Mouse (Mus musculus) heart, postnatal 0 days (tissue): ENCODE results near the gene Atxn1. TPM values are rescaled to one million over a fixed set of nuclear protein-coding genes. Genes with fewer than 3 reads are reported as not detected.

Experiments
- ATAC-seq: fragments of 200-750 bp; cut with Nextera tagmentation; 2 replicates; pipeline ENCODE4 v1.8.0; 2017; ENCODE audit warnings: low read depth, moderate number of reproducible peaks, moderate library complexity; ENCODE audit not compliant: insufficient read depth
- DNase-seq: peaks from one replicate; pipeline ENCODE4 v3.0.0-alpha.2; 2016; ENCODE audit warnings: low spot score
- H3K27ac ChIP-seq: fragments of 300-500 bp; sonication (generic); 2 replicates; pipeline ENCODE4 v1.5.1; 2014; ENCODE audit warnings: low read depth, mild to moderate bottlenecking
- H3K27me3 ChIP-seq: fragments of 300-500 bp; sonication (generic); 2 replicates; pipeline ENCODE4 v1.6.1; 2014; ENCODE audit warnings: low read length, mixed read lengths; ENCODE audit not compliant: control insufficient read depth, insufficient read depth
- H3K36me3 ChIP-seq: fragments of 300-500 bp; sonication (generic); replicated peaks from 2 replicates; pipeline ENCODE4 v1.6.1; 2014; ENCODE audit warnings: low read length, mixed read lengths; ENCODE audit not compliant: control insufficient read depth, insufficient read depth
- H3K4me1 ChIP-seq: fragments of 300-500 bp; sonication (generic); 2 replicates; pipeline ENCODE4 v1.6.1; 2014; ENCODE audit warnings: antibody characterized with exemption; ENCODE audit not compliant: control insufficient read depth, insufficient read depth
- H3K4me2 ChIP-seq: fragments of 300-500 bp; sonication (generic); 2 replicates; pipeline ENCODE4 v1.6.1; 2014; ENCODE audit warnings: low read depth, mild to moderate bottlenecking, low read length, moderate library complexity
- H3K4me3 ChIP-seq: fragments of 300-500 bp; sonication (generic); 2 replicates; pipeline ENCODE4 v1.5.1; 2014; ENCODE audit warnings: low read depth, low read length
- H3K9ac ChIP-seq: fragments of 300-500 bp; sonication (generic); replicated peaks from 2 replicates; pipeline ENCODE4 v1.6.1; 2014; ENCODE audit warnings: low read depth, low read length, mixed read lengths
- H3K9me3 ChIP-seq: fragments of 300-500 bp; sonication (generic); replicated peaks from 2 replicates; pipeline ENCODE4 v1.6.1; 2016; ENCODE audit warnings: low read length; ENCODE audit not compliant: control insufficient read depth
- CTCF ChIP-seq: IDR thresholded peaks from 2 replicates; pipeline ENCODE4 v1.5.1; 2016; ENCODE audit warnings: antibody characterized with exemption, control low read depth, low read depth
- EP300 ChIP-seq: IDR thresholded peaks from 2 replicates; pipeline ENCODE4 v1.6.1; 2016; ENCODE audit warnings: antibody characterized with exemption, low read depth
- WGBS: fragments of 180-500 bp; shearing (Covaris S2); extraction: QIAGEN DNeasy Blood & Tissue Kit; methylation state at CpG from one replicate; pipeline ENCODE4 v1.1.7; 2014; 5-methylcytosine and 5-hydroxymethylcytosine counted together
- polyA plus RNA-seq: library from polyadenylated mRNA; unstranded; fragments of >200 nt; fragmentation: Nextera tagmentation; extraction: Ambion mirVana; gene quantifications from 2 replicates; pipeline ENCODE4 v1.2.1, GENCODE M21; 2015
- total RNA-seq: library from RNA; depleted of rRNA; stranded (reverse); fragments of >200 nt; gene quantifications from 2 replicates; pipeline ENCODE4 v1.2.3, GENCODE M21; 2014; ENCODE audit warnings: low replicate concordance

Atxn1 gene
- total and polyA plus RNA-seq, 2 experiments from 2014 or later = 10.3 to 15.0 TPM

DNA sequence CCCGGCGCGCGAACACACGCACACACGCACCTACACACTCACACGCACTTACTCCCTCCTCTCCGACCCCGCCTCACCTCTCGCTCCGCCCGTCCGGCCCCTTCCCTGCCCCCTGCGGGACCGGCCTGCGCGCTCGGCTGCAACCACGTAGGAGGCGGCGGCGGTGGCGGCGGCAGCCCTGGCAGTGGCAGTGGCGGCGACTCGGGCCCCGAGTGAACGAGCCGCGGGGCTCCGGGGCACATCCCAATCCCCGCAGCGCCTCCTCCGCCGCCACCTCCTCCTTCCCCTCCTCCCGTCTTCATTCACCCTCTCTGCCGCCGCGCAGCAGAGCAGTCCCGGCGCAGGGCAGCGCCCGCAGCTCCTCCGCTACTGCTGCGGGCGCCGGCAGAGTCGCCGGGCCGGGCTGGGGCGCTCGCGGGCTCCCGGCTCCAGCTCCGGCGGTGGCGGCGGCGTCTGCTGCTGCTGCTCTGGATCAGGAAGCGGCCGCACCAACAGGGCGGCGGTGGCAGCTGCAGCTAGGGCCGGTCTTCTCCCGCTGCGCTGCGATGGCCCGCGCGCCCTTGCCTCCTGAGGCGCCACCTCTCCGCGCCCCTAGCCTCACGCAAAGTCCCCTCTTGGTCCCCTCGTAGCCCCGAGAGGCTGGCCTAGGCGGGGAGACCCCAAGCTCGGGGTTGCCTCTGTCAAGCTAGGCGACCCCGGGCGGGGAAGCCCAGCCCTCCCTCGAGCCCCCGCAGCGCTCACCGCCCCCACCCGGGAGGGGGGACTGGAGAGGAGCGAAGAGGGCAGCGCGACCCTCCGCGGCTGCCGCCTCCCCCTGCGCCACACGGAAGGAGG lies 1.1 kb downstream of the Atxn1 start:
- Histone ChIP-seq H3K9ac (peak overlapping the region; percentile 87), H3K27me3 (no peaks in the 10 kb centered on the region), H3K4me2 (peak overlapping the region; percentile 95), H3K9me3 (no peaks in the 10 kb centered on the region), H3K4me1 (peaks cover 32% of the 10 kb centered on the region), H3K4me3 (peak overlapping the region; percentile 69), H3K27ac (peak overlapping the region; percentile 92), H3K36me3 (no peaks in the 10 kb centered on the region)
- under 1% methylated on average over 74 of the region's 95 CpGs for WGBS
- ATAC-seq = peak; percentile 57
- peak; percentile 72 for DNase-seq
- TF ChIP-seq EP300 (no peak), CTCF (0 out of 2 replicates have a peak, but pooled peaks have one; percentile 13)

DNA sequence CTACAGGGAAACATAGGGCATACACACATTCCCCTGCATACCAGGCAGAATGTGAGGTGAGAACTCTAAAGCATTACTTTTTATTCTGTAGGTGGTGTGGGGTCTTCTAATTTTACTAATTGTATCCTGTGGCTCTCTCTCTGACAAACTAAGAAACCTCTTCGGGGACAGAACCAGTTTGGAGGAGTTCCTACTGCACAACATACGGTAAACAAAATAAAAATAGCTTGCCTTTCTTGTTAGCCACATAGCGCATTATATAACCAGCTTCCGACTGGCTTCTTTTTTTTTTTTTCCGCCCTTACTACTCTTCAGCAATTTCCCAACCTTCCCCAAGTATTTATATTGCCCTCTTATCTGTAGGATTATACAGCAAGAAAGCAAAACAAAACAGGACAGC lies 2.0 kb downstream of the Atxn1 start:
- Histone ChIP-seq H3K27ac (peak overlapping the region; percentile 92), H3K9me3 (no peaks in the 10 kb centered on the region), H3K36me3 (no peaks in the 10 kb centered on the region), H3K4me3 (peak overlapping the region; percentile 69), H3K9ac (peak overlapping the region; percentile 87), H3K4me2 (peak overlapping the region; percentile 95), H3K27me3 (no peaks in the 10 kb centered on the region), H3K4me1 (peaks cover 32% of the 10 kb centered on the region)
- no peak for ATAC-seq
- TF ChIP-seq CTCF (no peak), EP300 (no peak)
- WGBS = 6% methylated on average over 5 of the region's 5 CpGs
- DNase-seq = peak; percentile 24

DNA sequence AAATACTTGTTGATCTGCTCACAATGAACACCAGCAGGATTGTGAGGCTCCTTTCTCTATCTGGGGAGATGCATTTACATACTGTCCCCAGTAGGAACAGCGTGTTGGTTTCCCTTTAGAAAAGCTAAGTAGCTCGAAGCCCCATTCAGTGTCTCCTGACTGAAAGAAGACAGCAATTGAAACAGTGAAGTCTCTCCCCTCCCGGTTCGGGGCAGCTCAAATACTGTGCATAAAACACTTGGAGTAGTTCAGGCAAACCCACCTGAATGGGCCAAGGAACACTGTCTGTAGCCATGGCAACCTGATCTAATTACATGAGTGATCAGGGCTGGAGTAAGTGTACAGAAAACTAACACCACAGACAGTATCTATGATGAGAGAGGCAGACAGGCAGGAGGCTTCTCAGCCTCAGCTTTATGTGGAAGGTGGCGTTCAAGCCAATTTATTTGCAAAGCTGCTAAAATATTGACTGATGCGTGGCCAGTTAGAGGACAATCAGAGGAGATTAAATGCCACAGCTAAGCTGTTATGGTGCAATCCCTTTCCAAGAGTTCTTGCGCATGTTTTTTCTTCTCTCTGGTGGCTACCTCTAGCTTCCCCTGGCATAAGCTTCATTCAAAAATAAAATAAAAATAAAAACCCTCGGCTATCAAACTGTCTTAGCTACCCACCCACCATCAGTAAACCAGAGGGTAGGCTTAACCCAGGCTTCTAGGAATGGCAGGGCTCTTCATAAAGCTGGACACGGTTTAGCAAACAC lies 2.8 kb downstream of the Atxn1 start:
- H3K27ac ChIP-seq = 0 out of 2 replicates have a peak overlapping the region, but pooled peaks have one; percentile 92
- no peaks in the 10 kb centered on the region for H3K36me3 ChIP-seq
- H3K4me3 ChIP-seq = peak overlapping the region; percentile 69
- ATAC-seq = no peak
- no peak for DNase-seq
- H3K9ac ChIP-seq = no peak overlapping the region
- H3K4me1 ChIP-seq = peaks cover 32% of the 10 kb centered on the region
- H3K9me3 ChIP-seq = no peaks in the 10 kb centered on the region
- peak overlapping the region; percentile 95 for H3K4me2 ChIP-seq
- WGBS = 43% methylated on average over 9 of the region's 9 CpGs
- no peak for TF ChIP-seq EP300
- TF ChIP-seq CTCF = 0 out of 2 replicates have a peak, but pooled peaks have one; percentile 1
- no peaks in the 10 kb centered on the region for H3K27me3 ChIP-seq

DNA sequence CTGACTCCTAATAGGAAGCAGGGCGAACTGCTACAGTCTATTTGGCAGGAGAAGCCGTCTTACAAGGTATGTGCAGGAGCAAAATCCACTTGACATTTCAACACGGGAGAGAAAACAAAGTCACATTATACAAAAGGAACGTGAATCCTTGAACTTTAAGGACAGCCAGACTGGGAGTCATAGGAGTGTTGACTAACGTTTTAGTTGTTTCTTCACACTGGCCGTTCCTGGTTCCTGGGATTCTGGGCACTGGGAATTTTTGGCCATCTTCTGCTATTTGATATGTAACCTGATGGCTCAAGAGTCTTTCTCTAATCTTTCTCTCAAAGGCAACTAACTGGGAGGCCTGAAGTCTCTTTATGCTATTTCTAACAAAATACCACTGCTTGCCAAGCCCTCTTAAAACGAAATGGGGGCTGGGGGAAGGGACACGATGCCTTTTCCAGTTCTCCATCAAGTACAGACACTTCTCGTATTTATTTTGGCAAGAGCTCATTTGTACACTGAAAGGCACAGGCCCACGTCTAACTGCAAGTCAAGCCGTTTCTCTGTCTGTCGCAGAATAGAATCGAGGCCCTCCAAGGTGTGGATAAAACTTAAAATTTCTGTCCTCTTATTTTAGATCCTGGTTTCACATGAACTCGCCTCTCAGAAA lies 4.4 kb downstream of the Atxn1 start:
- no peaks in the 10 kb centered on the region for H3K9me3 ChIP-seq
- H3K27me3 ChIP-seq = no peaks in the 10 kb centered on the region
- WGBS = 33% methylated on average over 14 of the region's 14 CpGs
- ATAC-seq = no peak
- H3K4me1 ChIP-seq = peaks cover 28% of the 10 kb centered on the region
- TF ChIP-seq CTCF (no peak), EP300 (no peak)
- no peak overlapping the region for H3K4me2 ChIP-seq
- no peak for DNase-seq
- no peak overlapping the region for H3K4me3 ChIP-seq
- H3K27ac ChIP-seq = no peak overlapping the region; the same call in 1 of the 2 replicates
- H3K36me3 ChIP-seq = peaks cover under 1% of the 10 kb centered on the region
- H3K9ac ChIP-seq = peak overlapping the region; percentile 18; the same call in 1 of the 2 replicates

DNA sequence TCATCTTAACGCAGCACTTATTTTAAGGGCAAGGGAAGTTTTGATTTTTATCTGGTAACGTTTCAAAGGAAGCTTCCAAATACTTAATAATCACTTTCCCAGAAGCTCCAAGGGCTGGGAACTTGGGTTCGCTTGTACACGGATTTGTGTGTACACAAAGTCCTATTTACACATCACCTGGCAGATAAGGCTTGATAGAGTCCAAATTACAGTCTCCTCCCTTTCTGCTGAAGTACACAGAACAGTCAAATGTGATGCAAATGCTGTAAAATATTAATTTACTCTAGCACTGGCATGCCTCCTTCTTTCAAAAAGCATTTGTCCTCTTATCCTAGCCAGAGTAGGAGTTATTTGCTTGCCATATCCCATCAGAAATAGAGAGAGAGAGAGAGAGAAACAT lies 6.5 kb downstream of the Atxn1 start:
- H3K4me2 ChIP-seq = no peak overlapping the region
- H3K4me1 ChIP-seq = peaks cover 28% of the 10 kb centered on the region
- no peak overlapping the region for H3K9ac ChIP-seq
- H3K36me3 ChIP-seq = peaks cover 11% of the 10 kb centered on the region
- TF ChIP-seq EP300 (no peak), CTCF (no peak)
- H3K27me3 ChIP-seq = no peaks in the 10 kb centered on the region
- no peaks in the 10 kb centered on the region for H3K9me3 ChIP-seq
- no peak for DNase-seq
- ATAC-seq = no peak
- 80% methylated on average over 4 of the region's 4 CpGs for WGBS
- H3K27ac ChIP-seq = no peak overlapping the region
- H3K4me3 ChIP-seq = no peak overlapping the region
